Mouse (Mus musculus) T-cell, adult 2 months (primary cell): ENCODE results near the gene Npb.

ENCODE experiments used
- DNase-seq: peaks from one replicate; pipeline ENCODE4 v3.0.0; 2022; ENCODE audit warnings: low spot score

Gene Npb

DNA sequence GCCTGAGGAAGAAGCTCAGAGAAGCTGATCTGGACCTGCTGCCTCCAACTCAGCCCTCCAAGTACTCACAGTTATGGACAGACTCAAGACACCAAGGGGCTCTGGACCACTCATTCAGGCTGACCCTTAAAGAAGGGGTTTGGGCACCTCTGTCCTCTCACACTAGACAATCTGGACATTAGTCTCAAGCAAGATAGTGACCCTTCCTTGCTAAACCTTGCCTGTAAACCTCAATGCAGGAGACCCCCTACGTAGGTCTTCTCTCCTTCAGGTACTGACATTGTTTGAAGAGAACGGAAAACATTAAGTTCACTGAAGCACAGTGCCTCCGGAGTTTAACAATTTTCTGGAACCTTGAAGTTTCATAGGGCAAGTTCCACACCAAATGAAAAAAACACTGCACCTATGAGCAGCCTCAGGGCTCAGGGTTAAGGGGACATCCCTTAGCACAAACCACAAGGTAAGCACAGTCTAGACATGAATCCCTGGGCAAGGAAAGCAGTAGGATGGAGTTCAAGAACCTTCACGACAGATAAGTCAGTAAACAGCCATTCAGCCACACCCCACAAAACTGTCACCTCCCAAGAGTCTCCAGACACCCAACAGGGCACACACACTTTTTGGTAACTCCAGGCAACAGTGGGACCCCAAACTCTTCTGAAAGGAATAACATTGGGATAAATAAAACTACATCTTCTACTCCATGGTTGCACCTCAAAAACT lies 23.6 kb downstream of the Npb start:
- no peak for DNase-seq

DNA sequence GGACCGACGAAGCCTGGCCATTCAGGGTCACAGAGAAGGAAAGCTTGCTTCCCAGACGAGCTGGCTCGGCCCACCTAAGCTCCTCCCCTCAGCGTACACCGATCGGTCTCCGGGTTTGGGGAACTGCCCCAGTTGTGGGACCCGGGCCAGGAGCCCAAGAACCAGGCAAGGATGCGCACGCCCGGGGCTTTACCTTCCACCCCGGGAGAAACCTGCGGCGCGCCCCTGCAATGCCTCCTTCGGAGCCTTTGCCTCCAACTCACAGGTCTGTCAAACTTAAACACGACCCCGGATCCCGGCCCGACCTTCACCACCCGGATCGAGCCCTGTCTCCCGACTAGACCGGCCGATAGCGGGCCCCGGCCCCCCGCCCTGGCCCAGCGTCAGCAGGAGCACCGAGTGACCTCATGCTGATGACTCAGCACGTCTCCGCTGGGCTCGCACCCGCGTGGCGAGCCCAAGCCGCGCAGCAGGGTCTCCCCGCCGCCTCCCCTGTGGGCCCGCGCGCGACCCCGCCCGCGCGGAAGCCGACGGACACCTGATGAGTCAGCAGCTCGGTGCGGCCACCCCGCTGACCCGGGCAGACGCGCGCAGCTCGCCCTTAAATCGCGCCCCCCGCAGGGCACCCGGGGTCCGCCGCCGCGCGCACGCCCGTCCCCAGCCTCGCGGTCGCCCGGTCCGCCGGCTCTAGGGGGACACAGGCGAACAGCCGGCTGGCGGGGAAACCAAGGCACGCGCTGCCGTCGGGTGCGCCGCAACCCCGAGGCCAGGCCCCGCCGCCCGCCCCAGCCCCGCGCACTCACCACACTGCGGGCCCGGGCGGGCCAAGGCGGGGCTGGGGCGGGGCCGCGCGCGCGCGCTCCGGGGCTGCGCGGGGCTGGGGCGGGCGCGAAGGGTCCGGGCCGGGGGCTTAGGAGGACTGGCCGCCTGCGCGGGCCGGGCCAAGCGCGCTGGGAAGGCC lies 24.6 kb downstream of the Npb start:
- peak; percentile 28 for DNase-seq

DNA sequence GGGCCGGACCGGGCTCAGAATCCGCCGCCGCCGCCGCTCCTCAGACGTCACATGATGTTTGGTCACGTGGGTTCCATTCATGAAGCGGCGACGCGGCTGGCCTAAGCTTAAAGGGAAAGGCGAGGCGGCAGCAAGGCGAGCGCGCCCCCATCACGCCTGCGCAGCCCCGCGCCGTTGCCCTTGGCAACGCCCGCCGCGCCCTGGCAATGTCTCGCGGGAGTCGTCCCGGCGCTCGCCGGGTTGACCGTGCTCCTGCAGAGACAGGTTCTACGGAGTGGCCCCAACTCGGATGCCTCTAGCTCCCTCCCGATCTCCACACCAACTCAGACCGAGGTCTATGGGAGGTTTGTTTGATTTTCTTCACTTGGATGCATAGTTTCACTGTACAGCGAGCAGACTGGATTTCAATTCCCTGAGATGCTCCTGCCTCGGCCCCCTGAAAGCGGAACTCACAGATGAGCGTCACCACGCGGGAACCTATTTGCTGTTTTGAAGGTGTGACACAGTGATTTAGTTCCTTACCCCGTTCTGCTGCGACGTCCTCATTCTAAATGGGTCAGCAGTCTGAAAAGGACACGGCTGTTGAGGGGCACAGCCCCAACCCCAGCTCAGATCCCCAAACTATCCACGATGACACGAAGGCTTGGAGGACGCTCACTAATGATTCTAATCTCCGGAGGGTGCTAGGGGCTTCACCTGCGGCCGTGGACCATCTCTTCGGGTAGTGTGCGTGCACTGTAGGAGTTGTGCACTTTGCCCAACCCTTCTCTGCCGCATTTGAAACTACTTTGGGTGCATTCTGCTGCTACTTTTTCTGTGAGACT lies 25.5 kb downstream of the Npb start, which contains the start of gene Mafg:
Gene Mafg (minus strand): TSS at position 81 of the 824 bp plus-strand sequence.
- peak; percentile 89 for DNase-seq

DNA sequence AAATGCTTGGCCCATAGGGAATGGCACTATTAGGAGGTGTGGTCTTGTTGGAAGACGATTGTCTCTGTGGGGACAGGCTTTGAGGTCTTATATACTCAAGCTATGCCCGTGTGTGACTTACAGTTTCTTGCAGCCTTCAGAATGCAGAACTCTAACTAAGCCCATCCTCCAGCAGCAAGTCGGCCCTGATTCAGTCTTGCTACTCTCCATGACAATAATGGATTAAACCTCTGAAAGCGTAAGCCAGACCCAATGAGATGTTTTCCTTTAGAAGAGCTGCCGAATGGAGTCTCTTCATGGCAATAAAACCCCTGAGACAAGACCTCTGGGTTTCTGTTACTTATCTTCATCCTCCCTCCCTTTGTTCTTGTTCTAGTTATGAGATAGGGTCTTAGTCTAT lies 26.5 kb downstream of the Npb start:
- no peak for DNase-seq

DNA sequence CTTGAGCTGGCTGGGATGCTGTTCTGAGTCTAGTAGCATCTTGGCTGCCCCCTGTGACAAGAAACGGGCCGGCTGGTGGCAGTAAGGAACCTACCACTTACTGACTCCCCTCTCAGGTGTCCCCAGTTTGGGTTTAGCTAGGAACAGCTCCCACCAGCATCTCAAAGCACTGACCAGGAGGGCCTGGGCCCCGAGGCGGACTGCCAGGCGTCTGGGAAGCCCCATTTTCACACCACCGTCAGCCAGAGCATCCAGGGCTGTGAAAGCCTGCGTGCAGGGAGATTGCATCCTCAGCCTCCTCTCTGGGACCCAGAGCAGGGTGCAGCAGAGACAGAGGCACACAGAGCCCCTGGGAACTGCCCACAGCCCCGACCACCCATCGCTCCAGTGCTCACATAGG lies 33.0 kb downstream of the Npb start:
- no peak for DNase-seq

DNA sequence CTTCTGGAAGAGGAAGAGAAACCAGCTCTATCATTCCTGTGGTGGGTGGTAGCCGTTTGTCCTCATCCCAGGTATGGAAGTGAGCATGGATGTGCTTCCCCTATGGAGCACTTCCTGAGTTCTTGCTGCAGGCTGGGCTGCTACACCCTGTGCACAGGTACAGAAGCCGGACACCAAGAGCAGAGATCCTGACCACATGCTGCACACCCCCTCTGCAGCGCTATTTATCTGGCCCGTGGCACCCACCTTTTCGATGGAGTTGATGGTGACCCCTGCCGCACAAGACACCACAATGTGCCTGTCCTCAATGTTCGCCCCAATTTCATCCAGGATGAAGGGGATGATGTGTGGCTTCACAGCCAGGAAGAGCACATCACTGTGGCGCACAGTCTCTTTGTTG lies 33.6 kb downstream of the Npb start:
- no peak for DNase-seq

DNA sequence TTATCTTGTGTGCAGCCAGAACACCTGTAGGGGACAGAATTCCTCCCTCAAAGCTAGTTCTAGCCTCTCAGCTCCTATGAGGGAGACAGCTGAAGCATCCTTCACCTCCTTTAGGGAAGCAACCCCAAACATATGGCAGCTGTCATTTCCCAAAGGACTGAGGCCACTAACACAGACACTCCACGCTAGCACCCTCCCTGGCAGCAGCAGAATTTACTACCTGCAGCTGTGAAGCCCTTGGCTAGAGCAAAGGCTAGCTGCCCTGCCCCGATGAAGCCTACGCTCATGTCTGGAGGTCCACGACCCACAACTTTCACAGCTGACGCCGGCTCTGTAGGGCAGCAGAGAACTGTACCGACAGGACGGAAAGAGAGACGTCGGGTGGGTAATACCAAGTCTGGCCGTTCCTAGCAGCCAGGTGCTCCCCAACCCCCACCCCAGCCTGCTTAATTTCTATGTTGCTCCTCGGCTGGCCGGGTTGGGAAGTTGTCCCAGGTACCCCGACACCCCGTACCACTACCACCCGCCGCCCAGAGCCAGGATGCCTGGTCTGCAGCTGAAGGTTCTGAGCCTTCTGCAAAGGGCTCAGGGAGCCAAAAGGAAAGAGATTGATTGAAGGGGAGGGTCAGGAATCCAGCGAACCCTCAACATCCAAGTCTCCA lies 34.8 kb downstream of the Npb start:
- peak; percentile 16 for DNase-seq

DNA sequence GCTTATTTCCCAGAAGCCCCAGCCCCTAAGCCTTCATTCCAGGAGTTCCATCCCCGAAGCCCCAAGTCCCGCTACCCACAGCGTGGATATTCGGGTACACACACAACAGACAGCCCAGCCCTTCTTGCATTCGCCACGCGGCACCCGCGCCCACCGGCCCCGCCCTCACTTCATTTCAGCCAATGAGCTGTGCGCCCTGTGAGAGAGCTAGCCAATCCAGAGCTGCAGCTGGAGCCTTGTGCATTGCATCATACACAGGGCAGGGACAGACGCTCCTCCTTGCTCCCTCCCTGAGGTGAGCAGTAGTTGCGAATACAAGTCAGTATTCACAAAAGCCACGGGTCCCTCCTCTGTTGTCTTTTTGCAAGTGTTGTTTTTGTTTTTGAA lies 35.3 kb downstream of the Npb start, which contains the start of gene Pycr1:
Gene Pycr1 (minus strand): TSS at position 169 of the 387 bp plus-strand sequence.
- DNase-seq, result peak; percentile 92

DNA sequence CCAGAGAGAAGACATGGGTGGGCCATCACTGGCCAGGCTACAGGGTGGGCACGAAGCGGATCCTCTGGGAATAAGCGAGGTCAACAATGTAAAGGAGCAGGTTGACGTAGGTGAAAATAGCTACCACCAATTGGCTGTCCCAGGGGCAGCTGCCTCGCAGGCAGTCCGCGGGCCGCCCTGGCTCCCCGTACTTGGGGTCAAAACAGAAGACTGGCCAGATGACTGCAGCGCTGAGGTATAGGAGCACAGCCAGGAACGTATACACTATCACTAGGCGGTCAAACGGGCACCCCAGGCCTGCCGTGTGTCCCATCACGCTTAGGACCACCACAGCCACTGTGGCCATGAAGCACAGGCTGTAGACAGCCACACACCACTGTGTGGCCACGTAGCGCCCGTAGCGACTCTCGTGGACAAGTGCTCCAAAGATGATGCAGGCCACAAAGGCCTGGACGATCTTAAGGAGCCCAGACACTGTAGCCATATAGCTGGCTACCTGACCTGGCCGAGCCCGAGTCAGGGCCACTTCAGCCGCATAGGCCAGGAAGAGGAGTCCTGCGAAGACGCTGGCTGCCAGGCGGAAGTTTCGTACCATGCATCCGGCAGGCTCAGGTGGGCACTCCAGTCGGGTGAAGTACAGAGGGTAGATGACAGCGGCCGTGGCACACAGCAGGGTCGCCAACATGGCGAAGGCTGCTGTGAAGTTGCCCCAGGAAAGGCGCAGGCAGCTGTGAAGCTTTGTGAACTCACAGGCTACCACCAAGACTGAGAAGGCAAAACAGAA lies 39.0 kb downstream of the Npb start:
- no peak for DNase-seq

DNA sequence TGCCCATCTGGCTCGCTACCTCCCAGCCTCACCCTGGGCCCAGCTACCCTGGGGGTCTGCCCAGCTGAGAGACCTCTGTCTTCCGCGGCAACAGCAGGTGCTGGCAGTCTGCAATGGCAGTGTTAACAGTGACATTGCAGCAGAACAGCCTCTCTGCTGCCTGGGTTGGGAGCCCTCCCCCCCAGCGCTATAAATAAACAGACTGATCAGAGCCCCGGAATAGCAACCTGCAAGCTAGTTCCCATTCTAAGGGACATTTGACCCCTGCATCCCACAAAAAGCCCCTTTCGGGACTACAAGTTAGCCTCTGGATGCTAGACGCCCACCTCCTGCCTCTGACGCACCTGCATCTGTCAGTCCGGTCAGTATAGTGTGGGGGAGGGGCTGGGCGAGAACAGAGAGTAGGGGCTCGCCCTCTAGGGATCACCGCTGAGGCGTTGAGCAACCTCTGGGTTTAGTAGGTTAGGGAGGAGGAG lies 39.8 kb downstream of the Npb start, which contains the start of gene Myadml2:
Gene Myadml2 (minus strand): TSS at position 158 of the 476 bp plus-strand sequence.
- no peak for DNase-seq

DNA sequence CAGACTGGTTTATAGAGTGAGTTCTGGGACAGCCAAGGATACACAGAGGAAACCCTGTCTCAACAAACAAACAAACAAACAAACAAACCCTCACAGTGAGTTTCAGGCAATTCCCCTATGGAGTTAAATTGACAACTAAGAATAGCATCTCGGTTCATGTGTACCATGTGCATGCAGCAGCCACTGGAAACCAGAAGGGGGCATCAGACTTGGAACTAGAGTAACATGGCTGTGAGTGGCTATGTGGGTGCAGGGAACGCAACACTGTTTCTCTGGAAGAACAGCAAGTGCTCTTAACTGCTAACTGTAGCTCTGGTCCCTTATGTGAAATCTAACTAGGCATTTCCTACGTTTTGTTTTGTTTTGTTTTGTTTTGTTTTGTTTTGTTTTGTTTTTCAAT lies 43.6 kb downstream of the Npb start:
- no peak for DNase-seq

DNA sequence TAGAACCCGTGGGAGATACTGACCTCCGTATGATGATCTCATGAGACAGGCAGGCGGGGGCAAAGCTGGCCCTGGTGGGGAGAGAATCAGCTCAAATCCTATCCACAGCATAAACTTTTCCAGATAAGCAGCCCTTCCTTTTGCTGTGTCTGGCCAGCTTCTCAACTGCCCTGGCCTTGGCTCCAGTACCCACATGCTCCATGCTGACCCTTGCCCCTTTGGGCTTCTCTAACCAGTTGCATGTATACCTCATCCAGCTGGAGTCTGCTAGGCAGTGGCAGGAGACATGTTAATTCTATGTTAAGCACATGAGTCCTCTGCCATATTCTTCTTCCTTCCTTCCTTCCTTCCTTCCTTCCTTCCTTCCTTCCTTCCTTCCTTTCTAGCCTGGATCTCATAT lies 46.5 kb downstream of the Npb start:
- DNase-seq, result no peak

DNA sequence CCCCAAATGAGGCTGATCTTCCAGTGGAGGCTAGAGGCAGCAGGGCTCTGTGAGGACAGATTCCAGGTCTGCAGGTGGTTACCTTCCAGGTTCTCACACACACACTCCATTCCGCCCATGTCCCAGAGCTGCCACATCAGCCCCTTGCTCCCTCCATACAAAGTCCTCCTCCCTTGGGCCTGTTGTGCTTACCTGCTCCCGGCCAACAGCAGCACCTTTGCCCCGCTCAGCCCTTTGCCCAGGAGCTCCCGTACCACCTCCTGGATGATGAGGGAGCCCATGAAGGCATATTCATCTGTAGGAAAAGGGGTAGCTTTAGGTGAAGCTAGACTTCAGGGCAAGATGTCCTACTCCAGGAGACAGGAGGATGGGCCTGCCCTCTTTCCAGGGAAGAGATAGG lies 49.0 kb downstream of the Npb start:
- DNase-seq, result no peak
